Mouse (Mus musculus) hindbrain, embryonic 14.5 days (tissue): Measurements from ENCODE around the gene Magi2. TPM values are rescaled to one million over a fixed set of nuclear protein-coding genes. Genes with fewer than 3 reads are reported as not detected.
A peak's percentile ranks its signal among the peaks of the same experiment; 100 is the strongest.

Experiments
- ATAC-seq: fragments of 200-750 bp; cut with Nextera tagmentation; 2 replicates; pipeline ENCODE4 v1.8.0; 2017; ENCODE audit warnings: moderate number of reproducible peaks, mild to moderate bottlenecking, moderate TSS enrichment, moderate library complexity; ENCODE audit not compliant: low FRiP score
- DNase-seq: peaks from one replicate; pipeline ENCODE4 v3.0.0-alpha.2; 2015; ENCODE audit warnings: low spot score
- H3K27ac ChIP-seq: fragments of 300-500 bp; sonication (generic); 2 replicates; pipeline ENCODE4 v1.5.1; 2014; ENCODE audit warnings: mild to moderate bottlenecking, moderate library complexity
- H3K27me3 ChIP-seq: fragments of 300-500 bp; sonication (generic); 2 replicates; pipeline ENCODE4 v1.6.1; 2014; ENCODE audit warnings: mild to moderate bottlenecking, low read length, mixed read lengths; ENCODE audit not compliant: control insufficient read depth, insufficient read depth
- H3K36me3 ChIP-seq: fragments of 300-500 bp; sonication (generic); replicated peaks from 2 replicates; pipeline ENCODE4 v1.6.1; 2014; ENCODE audit not compliant: control insufficient read depth, insufficient read depth
- H3K4me1 ChIP-seq: fragments of 300-500 bp; sonication (generic); replicated peaks from 2 replicates; pipeline ENCODE4 v1.6.1; 2014; ENCODE audit warnings: antibody characterized with exemption, low read length, mixed read lengths; ENCODE audit not compliant: control insufficient read depth, insufficient read depth
- H3K4me2 ChIP-seq: fragments of 300-500 bp; sonication (generic); replicated peaks from 2 replicates; pipeline ENCODE4 v1.6.1; 2014; ENCODE audit warnings: mild to moderate bottlenecking, moderate library complexity
- H3K4me3 ChIP-seq: fragments of 300-500 bp; sonication (generic); replicated peaks from 2 replicates; pipeline ENCODE4 v1.5.1; 2014; ENCODE audit warnings: mild to moderate bottlenecking, low read length
- H3K9ac ChIP-seq: fragments of 300-500 bp; sonication (generic); 2 replicates; pipeline ENCODE4 v1.6.1; 2014
- H3K9me3 ChIP-seq: fragments of 300-500 bp; sonication (generic); 2 replicates; pipeline ENCODE4 v1.6.1; 2016; ENCODE audit warnings: low read length; ENCODE audit not compliant: control insufficient read depth
- WGBS: fragments of 180-500 bp; shearing (Covaris S2); extraction: QIAGEN DNeasy Blood & Tissue Kit; methylation state at CpG from one replicate; pipeline ENCODE4 v1.1.7; 2014; 5-methylcytosine and 5-hydroxymethylcytosine counted together
- polyA plus RNA-seq: library from polyadenylated mRNA; unstranded; fragments of >200 nt; fragmentation: Nextera tagmentation; extraction: Ambion mirVana; gene quantifications from 2 replicates; pipeline ENCODE4 v1.2.1, GENCODE M21; 2014

Magi2 gene
- polyA plus RNA-seq, 1 experiment from 2014 or later = 25.6 TPM

DNA sequence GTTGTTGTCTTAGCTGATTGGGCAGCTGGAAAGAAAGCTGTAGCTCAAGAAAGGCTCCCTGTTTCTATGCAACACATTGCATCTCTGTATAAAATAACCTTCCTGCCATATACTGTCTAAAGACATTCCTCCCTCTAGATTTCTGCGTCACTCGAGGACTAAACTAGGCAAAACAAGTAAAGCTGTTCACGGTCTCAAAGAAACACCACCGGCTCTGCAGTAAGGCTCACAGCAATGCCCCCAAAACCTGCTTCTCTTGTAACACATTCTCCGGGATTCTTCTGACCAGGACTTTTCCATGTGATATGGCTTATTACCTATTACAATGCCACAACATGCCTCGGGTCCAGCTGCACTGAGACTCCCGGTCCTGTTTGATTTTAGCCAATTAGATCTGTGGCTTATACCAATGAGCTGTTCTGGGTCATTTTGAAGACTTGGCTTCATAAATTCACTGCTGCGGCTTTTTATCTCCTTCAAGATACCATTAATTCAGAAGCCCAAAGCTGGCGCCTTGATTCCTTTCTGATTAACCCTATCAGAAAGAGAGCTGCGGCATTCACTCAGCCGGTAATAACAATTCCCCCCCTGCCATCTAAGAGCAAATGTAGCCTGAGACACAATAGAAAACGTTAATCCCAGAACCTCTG is 520.2 kb downstream of the Magi2 start:
- no peaks in the 10 kb centered on the region for H3K9me3 ChIP-seq
- H3K36me3 ChIP-seq = no peaks in the 10 kb centered on the region
- H3K4me2 ChIP-seq = peak overlapping the region; percentile 28
- H3K4me3 ChIP-seq = no peak overlapping the region
- no peak overlapping the region for H3K27ac ChIP-seq
- ATAC-seq (no peak), DNase-seq (no peak)
- H3K4me1 ChIP-seq = no peaks in the 10 kb centered on the region
- peak overlapping the region; percentile 22; the same call in 1 of the 2 replicates for H3K9ac ChIP-seq
- WGBS = 38% methylated on average over 12 of the region's 12 CpGs
- no peaks in the 10 kb centered on the region for H3K27me3 ChIP-seq

DNA sequence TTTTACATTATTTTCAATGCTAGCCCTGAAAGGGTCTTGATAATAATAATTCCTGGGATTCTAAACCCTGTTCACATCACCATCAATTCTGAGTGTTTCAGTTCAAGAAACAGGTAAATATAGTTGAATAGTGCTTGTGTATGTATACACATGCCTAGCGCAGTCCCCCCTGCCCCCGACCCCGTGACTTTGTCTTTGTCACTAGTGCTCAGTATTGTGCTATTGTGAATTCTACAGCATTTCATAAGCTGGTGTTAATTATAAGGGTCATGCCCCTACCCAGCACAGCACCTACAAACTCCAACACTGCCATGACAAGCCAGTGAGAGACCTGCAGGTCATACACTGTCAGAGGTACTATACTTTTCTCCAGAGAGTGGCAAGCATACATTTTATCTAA is 520.8 kb downstream of the Magi2 start:
- no peak overlapping the region for H3K9ac ChIP-seq
- no peak for ATAC-seq

DNA sequence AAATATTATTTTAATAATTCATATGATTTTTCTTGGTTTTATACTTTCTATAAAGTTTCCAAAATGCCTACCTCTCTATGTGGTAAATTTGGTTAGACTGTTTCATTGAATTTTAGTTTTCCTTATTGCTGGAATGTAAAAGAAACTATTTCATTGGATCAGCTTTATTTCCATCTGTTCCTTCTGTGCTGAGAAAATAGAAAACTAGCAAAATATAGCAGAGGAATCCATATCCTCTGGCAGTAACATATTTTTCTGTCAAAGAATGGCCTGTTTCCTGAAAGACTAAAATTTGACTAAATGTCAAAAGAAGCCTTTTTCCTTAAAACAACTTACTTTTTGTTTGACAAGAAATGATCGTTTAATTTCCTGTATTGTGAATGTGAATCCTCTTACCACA is 552.4 kb downstream of the Magi2 start:
- H3K4me1 ChIP-seq = 0 out of 2 replicates have a peak, but pooled peaks cover 3% of the 10 kb centered on the region
- no peak overlapping the region for H3K27ac ChIP-seq
- no peaks in the 10 kb centered on the region for H3K27me3 ChIP-seq
- DNase-seq = no peak
- no peaks in the 10 kb centered on the region for H3K36me3 ChIP-seq
- no peak overlapping the region for H3K9ac ChIP-seq
- H3K4me2 ChIP-seq = no peak overlapping the region
- no peak for ATAC-seq
- WGBS = 86% methylated on average over 1 of the region's 1 CpGs
- no peak overlapping the region for H3K4me3 ChIP-seq
- no peaks in the 10 kb centered on the region for H3K9me3 ChIP-seq

More for the DNA sequence above, 520.8 kb downstream of the Magi2 start:
- Histone ChIP-seq H3K36me3 (no peaks in the 10 kb centered on the region), H3K4me1 (no peaks in the 10 kb centered on the region), H3K27me3 (no peaks in the 10 kb centered on the region), H3K9me3 (no peaks in the 10 kb centered on the region), H3K4me3 (no peak overlapping the region), H3K4me2 (no peak overlapping the region), H3K27ac (no peak overlapping the region)
- no peak for DNase-seq
- WGBS = 74% methylated on average over 3 of the region's 3 CpGs

- peak; percentile 34 for DNase-seq
- Histone ChIP-seq H3K9me3 (no peaks in the 10 kb centered on the region), H3K36me3 (no peaks in the 10 kb centered on the region), H3K27me3 (no peaks in the 10 kb centered on the region), H3K9ac (no peak overlapping the region), H3K4me2 (no peak overlapping the region), H3K4me1 (0 out of 2 replicates have a peak, but pooled peaks cover 3% of the 10 kb centered on the region), H3K4me3 (no peak overlapping the region), H3K27ac (no peak overlapping the region)
- WGBS = 73% methylated on average over 2 of the region's 2 CpGs
- ATAC-seq = no peak
Observed at GRCm38 (mm10) chr5:19780076-19780475, 553.2 kb downstream of the Magi2 start.

DNA sequence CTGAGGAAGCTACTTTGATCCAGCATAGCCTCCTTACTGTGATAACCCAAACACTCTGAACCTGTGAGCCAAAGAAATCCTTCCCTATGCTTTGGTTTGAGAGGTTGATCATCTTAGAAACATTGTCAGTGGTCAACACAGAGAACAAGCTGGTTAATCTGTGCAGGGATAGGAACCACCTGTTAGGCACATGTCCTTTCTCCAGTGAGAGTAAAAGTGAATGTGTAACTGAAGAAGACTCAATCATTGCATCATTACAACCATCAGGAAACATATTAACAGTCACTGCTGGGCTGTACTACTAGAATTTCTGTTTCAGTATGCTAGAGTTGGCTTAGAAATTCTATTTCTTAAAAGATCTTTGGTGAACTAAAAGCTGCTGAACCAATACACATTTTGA is 558.5 kb downstream of the Magi2 start:
- no peak for DNase-seq
- Histone ChIP-seq H3K4me2 (no peak overlapping the region), H3K9me3 (no peaks in the 10 kb centered on the region), H3K4me3 (no peak overlapping the region), H3K27me3 (no peaks in the 10 kb centered on the region), H3K27ac (no peak overlapping the region), H3K9ac (no peak overlapping the region), H3K4me1 (no peaks in the 10 kb centered on the region; the same call in 1 of the 2 replicates), H3K36me3 (no peaks in the 10 kb centered on the region)
- ATAC-seq = no peak

DNA sequence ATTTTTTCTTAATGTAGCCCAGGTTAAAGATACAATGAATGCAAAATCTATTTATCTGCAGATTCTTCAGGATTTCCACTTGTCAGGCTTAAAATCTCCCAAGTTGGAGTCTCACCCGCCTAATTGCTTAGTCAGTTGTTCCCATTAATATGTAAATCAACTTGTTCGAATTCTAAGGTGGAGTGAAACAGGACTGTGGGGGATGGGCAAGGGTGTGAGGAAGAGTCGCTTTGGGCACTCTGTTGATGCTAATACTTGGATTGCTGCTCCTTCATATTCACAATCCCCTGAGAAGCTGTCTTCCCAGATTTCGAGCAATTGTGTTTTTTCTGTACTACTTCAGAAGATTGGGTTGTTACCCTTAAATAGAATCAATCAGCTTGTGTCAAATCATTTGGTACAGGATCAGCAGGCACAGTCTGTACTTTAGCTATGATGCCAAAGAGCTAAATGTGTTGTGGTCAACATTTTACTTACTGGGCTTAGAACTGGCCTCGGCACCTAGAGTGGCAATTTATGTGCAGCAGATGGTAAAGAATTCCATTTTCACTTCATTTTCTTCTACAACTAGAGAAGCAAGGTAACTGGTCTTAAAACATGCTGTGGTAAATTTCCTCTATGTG is 560.8 kb downstream of the Magi2 start:
- WGBS = 26% methylated on average over 5 of the region's 5 CpGs
- Histone ChIP-seq H3K27ac (no peak overlapping the region), H3K27me3 (no peaks in the 10 kb centered on the region), H3K4me2 (no peak overlapping the region), H3K4me1 (no peaks in the 10 kb centered on the region; the same call in 1 of the 2 replicates), H3K9me3 (0 out of 2 replicates have a peak, but pooled peaks cover 4% of the 10 kb centered on the region), H3K9ac (no peak overlapping the region), H3K36me3 (no peaks in the 10 kb centered on the region), H3K4me3 (no peak overlapping the region)
- ATAC-seq = no peak
- peak; percentile 30 for DNase-seq

DNA sequence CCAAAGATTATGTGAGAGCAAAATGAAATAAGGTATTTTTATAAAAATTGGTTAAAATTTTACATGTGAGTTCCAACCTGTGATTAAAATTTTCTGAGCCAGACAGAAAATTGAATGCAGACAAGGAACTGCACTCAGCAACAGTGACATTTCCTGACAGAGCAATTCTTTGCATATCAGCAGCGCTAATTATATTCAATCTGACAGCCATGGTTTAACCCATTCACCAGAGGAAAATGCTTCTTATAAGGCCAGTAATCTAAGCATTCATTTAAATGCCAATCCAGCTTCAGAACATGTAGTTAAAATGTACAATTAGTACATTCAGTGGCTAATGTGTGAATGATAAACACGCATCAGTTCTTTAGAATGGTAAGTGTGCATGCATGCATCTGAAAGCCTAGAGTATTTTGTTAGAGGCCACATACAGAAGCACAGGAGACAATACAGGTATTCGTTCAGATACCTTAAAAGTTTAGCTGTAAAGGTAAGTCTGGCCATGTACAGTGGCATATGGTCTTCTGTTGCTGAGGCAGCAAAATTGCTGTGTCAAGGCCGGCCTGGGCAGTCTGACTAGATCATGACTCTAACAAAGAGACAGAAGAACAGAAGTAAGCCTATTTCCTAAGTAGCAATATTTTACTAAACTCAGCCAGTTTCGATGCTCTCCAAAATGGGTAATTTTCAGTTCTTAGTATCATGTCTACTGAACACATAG is 576.4 kb downstream of the Magi2 start:
- no peak for DNase-seq
- ATAC-seq = no peak

GRCm38 (mm10) chr5:19822502-19822901 is 595.7 kb downstream of the Magi2 start:
- ATAC-seq (no peak), DNase-seq (no peak)
- Histone ChIP-seq H3K4me1 (no peaks in the 10 kb centered on the region), H3K9me3 (no peaks in the 10 kb centered on the region), H3K9ac (no peak overlapping the region), H3K4me3 (no peak overlapping the region), H3K27me3 (no peaks in the 10 kb centered on the region), H3K36me3 (no peaks in the 10 kb centered on the region), H3K4me2 (no peak overlapping the region), H3K27ac (no peak overlapping the region)
- 91% methylated on average over 2 of the region's 2 CpGs for WGBS

More for the DNA sequence above, 576.4 kb downstream of the Magi2 start:
- 79% methylated on average over 5 of the region's 5 CpGs for WGBS
- H3K9ac ChIP-seq = no peak overlapping the region
- no peaks in the 10 kb centered on the region for H3K4me1 ChIP-seq
- H3K36me3 ChIP-seq = no peaks in the 10 kb centered on the region
- no peaks in the 10 kb centered on the region for H3K27me3 ChIP-seq
- no peak overlapping the region for H3K27ac ChIP-seq
- H3K4me2 ChIP-seq = no peak overlapping the region
- no peak overlapping the region for H3K4me3 ChIP-seq
- H3K9me3 ChIP-seq = no peaks in the 10 kb centered on the region

GRCm38 (mm10) chr5:19825943-19826342 is 599.1 kb downstream of the Magi2 start:
- Histone ChIP-seq H3K9me3 (no peaks in the 10 kb centered on the region), H3K4me2 (no peak overlapping the region), H3K36me3 (no peaks in the 10 kb centered on the region), H3K9ac (no peak overlapping the region), H3K4me3 (no peak overlapping the region), H3K27ac (no peak overlapping the region), H3K27me3 (no peaks in the 10 kb centered on the region), H3K4me1 (no peaks in the 10 kb centered on the region)
- DNase-seq (no peak), ATAC-seq (no peak)
- 70% methylated on average over 2 of the region's 2 CpGs for WGBS
